Mouse (Mus musculus): ENCODE results near the gene Ispd.

- no peak for TF ChIP-seq CTCF (IDR thresholded peaks at IDR 0.05; ENCODE audit: borderline replicate concordance, insufficient read depth, low read length)
- no peak for TF ChIP-seq POLR2A (IDR thresholded peaks at IDR 0.05; ENCODE audit: low read depth, low read length)
Observed at GRCm38 (mm10) chr12:36521774-36522173, 140.5 kb downstream of the Ispd start.

Data from embryonic fibroblast, embryonic 13.5 days (primary cell).